Mouse (Mus musculus) liver, adult (tissue): ENCODE results near the gene Fkbp15.

Source experiments
- GATA4 ChIP-seq: IDR thresholded peaks from 2 replicates; pipeline ENCODE4 v1.6.1; 2014; ENCODE audit warnings: mild to moderate bottlenecking, low read length; ENCODE audit not compliant: insufficient replicate concordance

The Fkbp15 gene

GRCm38 (mm10) chr4:62281319-62281718 is 79.0 kb downstream of the Fkbp15 start:
- no peak for TF ChIP-seq GATA4

DNA sequence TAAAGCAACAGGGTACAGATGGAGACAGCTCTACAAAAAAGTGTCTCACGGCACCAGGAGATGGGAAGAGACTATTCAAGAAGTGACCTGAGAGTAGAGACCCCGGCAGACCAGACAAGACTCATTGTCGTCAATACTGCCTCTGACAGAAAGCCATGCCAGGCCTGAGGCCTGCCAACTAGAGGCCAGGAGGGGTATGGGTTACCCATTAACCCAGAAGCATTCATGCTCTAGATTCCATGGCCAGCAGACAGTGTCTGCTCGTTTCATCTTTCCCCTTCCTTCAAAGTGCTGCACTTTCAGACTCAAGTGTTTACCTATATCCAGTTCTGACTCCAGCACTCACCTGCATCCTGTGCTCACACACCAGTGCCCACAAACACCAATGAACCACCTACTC is 82.3 kb downstream of the Fkbp15 start:
- TF ChIP-seq GATA4: no peak

DNA sequence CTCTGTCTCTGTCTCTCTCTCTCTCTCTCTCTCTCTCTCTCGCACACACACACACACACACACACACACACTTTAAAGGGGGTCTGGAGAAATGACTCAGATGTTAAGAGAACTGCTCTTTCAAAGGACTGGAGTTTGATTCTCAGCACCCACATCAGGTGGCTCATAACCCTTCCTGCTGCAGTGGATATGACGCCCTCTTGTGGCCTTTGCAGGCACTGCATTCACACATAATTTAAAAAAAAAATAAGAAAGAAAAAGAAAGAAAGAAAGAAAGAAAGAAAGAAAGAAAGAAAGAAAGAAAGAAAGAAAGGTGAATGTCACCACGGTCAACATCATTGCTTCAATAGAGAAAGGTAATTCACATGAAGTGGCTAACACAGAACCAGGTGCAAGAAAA is 83.1 kb downstream of the Fkbp15 start:
- no peak for TF ChIP-seq GATA4

DNA sequence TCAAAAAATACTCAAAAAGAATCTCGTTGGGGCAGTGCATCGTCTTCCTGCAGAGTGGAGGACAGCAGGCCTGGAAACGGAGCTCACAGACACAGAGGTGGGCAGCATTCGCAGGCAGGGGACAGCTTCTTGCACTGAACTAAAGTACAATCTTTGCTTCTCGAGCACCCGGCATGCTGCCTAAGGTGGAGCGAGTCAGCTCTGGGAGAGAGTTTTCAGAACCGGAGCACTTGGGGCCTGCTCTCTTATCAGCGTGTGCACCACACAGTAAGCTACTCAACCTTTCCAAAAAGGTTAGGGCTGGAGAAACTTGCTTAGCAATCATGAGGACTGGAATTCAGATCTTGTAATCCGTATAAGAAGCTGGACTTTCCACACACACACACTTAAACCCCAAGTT is 83.7 kb downstream of the Fkbp15 start:
- TF ChIP-seq GATA4: no peak

GRCm38 (mm10) chr4:62274841-62275536 is 85.4 kb downstream of the Fkbp15 start:
- no peak for TF ChIP-seq GATA4

DNA sequence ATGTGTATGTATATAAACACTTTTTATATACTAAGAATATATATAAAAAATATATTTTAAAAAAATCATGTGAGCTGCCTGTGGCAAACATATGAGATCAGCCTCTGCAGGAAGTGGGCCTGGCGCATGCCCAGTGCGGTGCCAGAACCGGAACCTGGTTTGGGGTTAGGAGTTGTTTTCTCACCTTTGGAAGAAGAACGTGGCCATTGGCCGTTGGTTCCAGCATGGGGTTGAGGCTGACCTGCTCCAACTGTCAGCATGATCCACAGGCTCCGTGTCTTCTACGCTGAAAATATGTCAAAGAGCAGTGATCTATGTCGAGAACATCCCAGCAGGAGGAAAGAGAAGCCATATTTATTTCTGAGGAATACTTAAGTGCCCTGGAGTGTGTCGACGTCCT is 86.4 kb downstream of the Fkbp15 start:
- no peak for TF ChIP-seq GATA4

DNA sequence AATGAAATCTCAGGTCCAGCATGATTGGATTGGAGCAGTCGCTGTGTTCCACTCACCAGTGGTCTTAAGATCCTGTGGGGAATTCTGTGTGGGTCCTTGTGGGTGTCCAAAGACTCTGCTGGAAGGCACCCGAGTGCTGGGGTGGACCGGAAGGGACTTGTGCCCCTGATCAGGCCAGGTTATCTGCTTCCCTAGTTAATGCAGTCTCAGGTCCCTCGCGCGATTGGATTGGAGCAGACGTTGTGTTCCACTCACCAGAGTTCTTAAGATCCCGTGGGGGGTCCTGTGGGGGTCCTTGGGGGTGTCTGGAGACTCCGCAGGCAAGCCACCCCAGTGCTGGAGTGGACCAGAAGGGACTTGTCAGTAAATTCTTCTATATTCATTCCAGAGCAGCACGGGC is 87.7 kb downstream of the Fkbp15 start:
- no peak for TF ChIP-seq GATA4

GRCm38 (mm10) chr4:62267101-62267500 is 93.2 kb downstream of the Fkbp15 start:
- TF ChIP-seq GATA4: no peak

GRCm38 (mm10) chr4:62265154-62265836 is 95.1 kb downstream of the Fkbp15 start:
- no peak for TF ChIP-seq GATA4

GRCm38 (mm10) chr4:62263133-62263844 is 97.1 kb downstream of the Fkbp15 start:
- no peak for TF ChIP-seq GATA4

GRCm38 (mm10) chr4:62262276-62262675 is 98.1 kb downstream of the Fkbp15 start, which contains the start of gene Slc31a2:
Slc31a2 (plus strand) TSS chr4:62262562.
- TF ChIP-seq GATA4: no peak

GRCm38 (mm10) chr4:62256931-62257330 is 103.4 kb downstream of the Fkbp15 start:
- TF ChIP-seq GATA4: no peak

DNA sequence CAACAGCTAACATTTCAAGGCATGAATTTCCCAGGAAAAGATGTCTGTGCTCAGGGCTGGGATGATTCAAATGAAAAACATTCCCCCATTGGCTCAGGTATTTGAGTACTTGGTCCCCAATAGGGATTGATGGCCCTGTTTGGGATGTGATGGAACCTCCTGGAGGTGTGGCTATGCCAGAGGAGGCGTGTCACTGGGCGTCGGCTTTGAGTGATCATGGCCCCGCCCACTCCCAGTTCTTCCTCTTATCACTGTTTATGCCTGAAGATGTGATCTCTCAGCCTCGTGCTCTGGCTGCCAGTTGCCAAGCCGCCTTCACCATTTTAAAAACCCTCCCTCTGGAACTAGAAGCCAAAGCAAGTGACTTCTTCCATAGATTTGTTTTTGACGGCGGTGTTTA is 105.8 kb downstream of the Fkbp15 start:
- no peak for TF ChIP-seq GATA4

- TF ChIP-seq GATA4: no peak
These were observed 108.6 kb downstream of the Fkbp15 start for GRCm38 (mm10) chr4:62251776-62252175.

GRCm38 (mm10) chr4:62250896-62251544 is 109.3 kb downstream of the Fkbp15 start:
- no peak for TF ChIP-seq GATA4
